Mouse (Mus musculus) neural tube, embryonic 13.5 days (tissue): ENCODE results near the gene Mpig6b. TPM values are rescaled to one million over a fixed set of nuclear protein-coding genes. Genes with fewer than 3 reads are reported as not detected.

Experiments used
- ATAC-seq: fragments of 200-750 bp; cut with Nextera tagmentation; 2 replicates; pipeline ENCODE4 v1.8.0; 2017; ENCODE audit warnings: low read depth, mild to moderate bottlenecking, moderate TSS enrichment, moderate library complexity
- H3K27ac ChIP-seq: fragments of 300-500 bp; sonication (generic); replicated peaks from 2 replicates; pipeline ENCODE4 v1.5.1; 2015; ENCODE audit warnings: moderate library complexity, mild to moderate bottlenecking, inconsistent platforms
- H3K27me3 ChIP-seq: fragments of 300-500 bp; sonication (generic); 2 replicates; pipeline ENCODE4 v1.6.1; 2015; ENCODE audit warnings: mild to moderate bottlenecking, inconsistent platforms
- H3K36me3 ChIP-seq: fragments of 300-500 bp; sonication (generic); 2 replicates; pipeline ENCODE4 v1.6.1; 2015; ENCODE audit warnings: mild to moderate bottlenecking, inconsistent platforms
- H3K4me1 ChIP-seq: fragments of 300-500 bp; sonication (generic); replicated peaks from 2 replicates; pipeline ENCODE4 v1.6.1; 2015; ENCODE audit warnings: inconsistent platforms
- H3K4me2 ChIP-seq: fragments of 300-500 bp; sonication (generic); 2 replicates; pipeline ENCODE4 v1.6.1; 2015; ENCODE audit warnings: inconsistent platforms, mild to moderate bottlenecking, moderate library complexity
- H3K4me3 ChIP-seq: fragments of 300-500 bp; sonication (generic); 2 replicates; pipeline ENCODE4 v1.5.1; 2015; ENCODE audit warnings: mild to moderate bottlenecking, inconsistent platforms
- H3K9ac ChIP-seq: fragments of 300-500 bp; sonication (generic); 2 replicates; pipeline ENCODE4 v1.6.1; 2015; ENCODE audit warnings: moderate library complexity, mild to moderate bottlenecking, inconsistent platforms
- H3K9me3 ChIP-seq: fragments of 300-500 bp; sonication (generic); 2 replicates; pipeline ENCODE4 v1.6.1; 2016; ENCODE audit warnings: inconsistent platforms
- WGBS: fragments of 180-500 bp; shearing (Covaris S2); methylation state at CpG from one replicate; pipeline ENCODE4 v1.1.7; 2015; 5-methylcytosine and 5-hydroxymethylcytosine counted together
- polyA plus RNA-seq: library from polyadenylated mRNA; unstranded; fragments of >200 nt; fragmentation: Nextera tagmentation; extraction: Ambion mirVana; gene quantifications from 2 replicates; pipeline ENCODE4 v1.2.1, GENCODE M21; 2015

Gene Mpig6b
- polyA plus RNA-seq, 1 experiment from 2014 or later: 0.38 TPM

DNA sequence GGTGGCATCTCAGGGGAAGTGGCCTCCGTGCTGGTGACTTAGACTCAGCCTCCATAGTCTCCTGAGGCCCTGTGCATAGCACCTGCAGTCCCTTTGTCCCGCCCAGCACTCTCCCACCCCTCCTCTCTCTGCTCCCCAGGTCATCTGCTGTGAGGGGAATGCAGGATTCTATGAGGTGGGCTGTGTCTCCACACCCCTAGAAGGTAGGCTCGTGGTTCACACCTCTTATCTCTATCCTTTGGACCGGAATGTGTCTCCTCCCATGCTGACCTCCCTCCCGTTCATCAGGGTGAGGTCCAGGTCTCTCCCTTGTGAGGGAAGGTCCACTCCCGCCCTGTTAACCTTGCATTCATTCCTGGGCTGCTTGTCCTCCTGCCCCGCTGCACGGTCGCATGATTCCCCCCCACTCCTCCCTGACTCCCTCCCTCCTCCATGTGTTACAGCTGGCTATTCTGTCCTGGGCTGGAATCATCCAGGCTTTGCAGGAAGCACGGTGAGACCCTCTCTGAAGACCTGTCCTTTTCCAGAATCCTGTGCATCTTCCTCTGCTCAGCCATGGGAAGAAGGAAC lies 34.3 kb upstream of the Mpig6b start:
- Histone ChIP-seq H3K27me3 (no peaks in the 10 kb centered on the region), H3K27ac (no peak overlapping the region), H3K4me2 (no peak overlapping the region), H3K4me1 (no peaks in the 10 kb centered on the region), H3K9ac (no peak overlapping the region), H3K9me3 (no peaks in the 10 kb centered on the region), H3K36me3 (peaks cover 91% of the 10 kb centered on the region), H3K4me3 (no peak overlapping the region)
- no peak for ATAC-seq
- WGBS: 79% methylated on average over 10 of the region's 10 CpGs

DNA sequence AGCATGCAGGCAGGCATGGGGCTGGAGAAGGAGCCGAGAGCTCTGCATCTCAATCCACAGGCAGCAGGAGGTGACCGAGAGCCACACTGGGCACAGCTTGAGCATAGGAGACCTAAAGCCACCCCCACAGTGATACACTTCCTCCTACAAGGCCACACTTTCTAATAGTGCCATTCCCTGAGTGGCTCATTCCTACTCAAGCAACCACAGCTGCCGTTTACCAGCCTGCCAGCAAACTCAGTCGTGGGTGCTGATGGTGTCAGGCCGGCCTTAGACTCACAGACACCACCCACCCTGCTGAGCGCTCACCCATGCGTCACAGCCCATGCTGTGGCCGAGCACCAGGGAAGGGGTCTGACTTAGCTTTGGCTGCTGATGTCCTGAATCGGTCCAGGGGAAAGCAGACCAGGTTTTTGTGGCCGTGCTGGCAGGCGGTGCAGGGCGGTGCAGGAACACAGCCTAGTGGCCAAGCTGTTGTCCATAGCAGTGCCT lies 31.2 kb upstream of the Mpig6b start:
- no peak for ATAC-seq
- no peak overlapping the region for H3K4me2 ChIP-seq
- H3K27ac ChIP-seq: no peak overlapping the region
- no peak overlapping the region for H3K4me3 ChIP-seq
- H3K9me3 ChIP-seq: no peaks in the 10 kb centered on the region
- no peaks in the 10 kb centered on the region for H3K27me3 ChIP-seq
- WGBS: 87% methylated on average over 12 of the region's 12 CpGs
- no peaks in the 10 kb centered on the region for H3K4me1 ChIP-seq
- no peak overlapping the region for H3K9ac ChIP-seq
- H3K36me3 ChIP-seq: peaks cover 99% of the 10 kb centered on the region

DNA sequence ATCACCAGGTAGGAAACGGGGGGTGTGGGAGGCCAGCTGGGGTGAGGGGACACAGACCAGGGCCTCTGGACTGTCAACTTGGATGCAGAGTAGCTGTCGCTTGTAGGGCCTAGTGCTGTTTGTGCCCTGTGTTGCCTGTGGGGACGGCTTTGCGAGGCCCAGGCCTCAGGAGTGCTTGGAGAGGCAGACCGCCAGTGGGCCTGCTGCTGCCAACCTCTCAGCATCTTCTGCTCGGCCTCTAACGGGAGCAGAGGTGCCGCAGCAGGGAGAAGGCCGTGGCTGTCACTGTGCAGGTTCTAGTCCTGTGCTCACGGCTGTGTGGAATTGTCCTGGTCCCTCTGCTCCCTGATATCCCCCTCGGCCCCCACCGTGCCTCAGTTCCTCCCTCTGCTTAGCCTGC lies 30.6 kb upstream of the Mpig6b start:
- no peak for ATAC-seq
- H3K4me3 ChIP-seq: no peak overlapping the region
- H3K9me3 ChIP-seq: no peaks in the 10 kb centered on the region
- no peak overlapping the region for H3K9ac ChIP-seq
- peaks cover 96% of the 10 kb centered on the region for H3K36me3 ChIP-seq
- 86% methylated on average over 12 of the region's 12 CpGs for WGBS
- H3K4me2 ChIP-seq: no peak overlapping the region
- no peaks in the 10 kb centered on the region for H3K27me3 ChIP-seq
- H3K4me1 ChIP-seq: no peaks in the 10 kb centered on the region
- no peak overlapping the region for H3K27ac ChIP-seq

DNA sequence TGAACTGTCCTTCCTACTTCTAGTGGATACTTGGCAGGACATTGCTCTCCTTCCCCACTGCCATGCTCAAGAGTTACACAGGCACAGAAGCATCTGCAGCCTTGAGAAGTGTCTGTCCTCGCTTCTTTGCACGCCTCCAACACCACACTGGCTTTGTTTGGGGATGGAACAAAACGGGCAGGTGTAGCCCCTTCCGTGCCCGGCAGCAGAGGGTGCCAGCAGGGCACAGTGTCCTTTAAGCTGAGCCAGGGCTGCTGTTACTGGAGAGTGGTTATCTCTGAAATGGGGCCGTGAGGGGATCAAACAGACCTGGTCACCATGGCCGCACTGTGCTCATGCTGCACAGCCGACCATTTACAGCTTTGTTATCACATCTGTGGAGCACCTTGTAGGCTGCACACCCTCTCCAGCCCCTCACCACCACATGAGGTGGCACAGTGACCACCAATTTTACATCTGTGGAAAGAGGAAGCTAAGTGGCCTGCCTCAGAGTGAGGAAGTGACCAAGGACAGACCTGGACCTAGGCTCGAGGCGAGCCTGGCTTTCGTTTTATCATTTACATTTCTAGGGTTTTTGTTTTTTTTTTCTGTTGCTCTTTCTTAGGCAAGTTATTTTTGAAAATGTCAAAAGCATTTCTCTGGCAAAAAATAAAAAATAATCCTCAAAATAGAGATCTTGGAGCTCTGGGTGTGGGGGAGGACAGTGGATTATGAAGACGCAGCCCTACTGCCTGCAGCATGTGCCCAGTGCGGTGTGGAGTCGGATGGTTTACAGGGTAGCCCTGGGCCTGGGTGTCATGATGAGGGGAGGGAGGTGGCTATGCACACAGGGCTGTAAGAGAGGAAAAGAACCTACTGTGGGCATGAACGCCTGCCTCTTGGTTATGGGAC lies 28.7 kb upstream of the Mpig6b start:
- H3K36me3 ChIP-seq: peaks cover 82% of the 10 kb centered on the region

DNA sequence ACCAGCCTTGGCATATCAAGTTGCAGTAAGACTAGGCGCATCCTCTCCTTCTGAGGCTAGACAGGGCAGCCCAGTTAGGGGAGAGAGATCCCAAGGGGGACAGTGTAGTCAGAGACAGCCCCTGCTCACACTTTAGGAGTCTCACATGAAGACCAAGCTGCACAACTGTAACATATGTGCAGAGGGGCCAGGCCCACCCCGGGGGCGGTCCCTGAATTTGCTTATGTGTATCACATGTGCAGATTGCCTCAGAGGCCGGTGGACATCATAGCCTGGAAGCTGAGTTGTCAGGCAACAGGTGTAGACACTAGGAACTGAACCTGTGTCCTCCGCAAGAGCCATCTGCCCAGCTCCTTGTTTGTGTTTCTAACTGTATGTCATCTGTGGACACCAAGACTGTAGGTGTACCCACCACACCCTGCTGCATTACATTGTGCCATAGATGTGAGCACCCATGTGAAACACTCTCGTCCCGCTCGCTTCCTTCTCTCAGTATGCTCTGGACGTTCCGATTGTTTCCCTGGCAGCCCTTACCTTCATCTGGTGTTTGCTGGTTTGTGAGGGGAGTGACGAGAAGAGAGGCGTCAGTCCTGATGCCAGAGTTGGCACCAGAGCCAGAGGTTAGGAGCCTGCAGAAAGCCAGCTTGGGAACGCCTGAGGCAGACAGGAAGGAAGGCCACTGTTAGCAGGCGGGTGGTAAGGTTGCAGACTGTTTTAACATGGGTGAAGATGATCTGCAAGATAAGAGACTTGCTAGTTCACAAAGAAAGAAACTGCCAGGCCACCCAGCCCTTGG lies 26.6 kb upstream of the Mpig6b start:
- peaks cover 60% of the 10 kb centered on the region for H3K36me3 ChIP-seq
- H3K4me3 ChIP-seq: no peak overlapping the region
- 92% methylated on average over 14 of the region's 14 CpGs for WGBS

More for the DNA sequence above, 28.7 kb upstream of the Mpig6b start:
- Histone ChIP-seq H3K4me1 (peaks cover 17% of the 10 kb centered on the region), H3K4me3 (no peak overlapping the region), H3K4me2 (no peak overlapping the region), H3K27ac (no peak overlapping the region), H3K9ac (no peak overlapping the region; the same call in 1 of the 2 replicates), H3K9me3 (no peaks in the 10 kb centered on the region), H3K27me3 (no peaks in the 10 kb centered on the region)
- 93% methylated on average over 15 of the region's 15 CpGs for WGBS
- ATAC-seq: no peak

DNA sequence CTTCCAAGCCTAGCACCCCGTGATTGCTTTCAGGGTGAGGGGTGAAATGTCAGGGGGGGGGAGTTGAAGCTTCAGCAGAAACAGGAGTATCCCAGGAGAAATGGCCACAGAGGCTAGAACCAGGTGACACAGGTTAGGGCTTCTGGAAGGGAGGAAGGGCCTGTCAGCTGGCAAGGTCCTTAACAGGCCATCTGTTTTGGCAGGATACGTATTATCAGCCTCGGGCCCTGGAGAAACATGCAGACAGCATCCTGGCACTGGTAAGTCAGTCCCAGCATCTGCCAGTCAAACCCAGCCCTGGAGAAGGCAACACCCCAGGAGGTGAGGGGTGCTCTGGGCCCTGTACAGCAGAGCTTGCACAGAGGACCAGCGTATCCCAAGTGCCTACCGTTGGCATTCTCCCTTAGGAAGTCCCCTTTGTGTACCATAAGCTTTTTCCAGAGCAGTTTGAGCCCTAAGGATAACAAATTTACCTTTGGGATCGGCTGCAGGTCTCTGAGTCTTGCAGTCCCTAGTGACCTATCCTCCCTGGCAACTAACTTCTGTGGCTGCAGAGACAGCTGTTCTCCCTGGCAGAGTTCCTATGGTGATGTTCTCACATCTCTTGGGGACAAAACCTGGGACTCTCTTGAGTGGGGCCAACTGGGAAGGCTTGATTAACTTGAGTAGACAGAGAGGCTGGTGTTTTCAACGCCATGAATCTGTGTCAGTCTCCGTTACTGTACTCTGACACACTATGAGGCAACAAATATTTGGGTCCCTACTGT lies 24.4 kb upstream of the Mpig6b start:
- H3K36me3 ChIP-seq: peaks cover 39% of the 10 kb centered on the region
- H3K4me2 ChIP-seq: peak overlapping the region; percentile 72
- WGBS: 56% methylated on average over 8 of the region's 8 CpGs
- H3K9me3 ChIP-seq: no peaks in the 10 kb centered on the region
- H3K9ac ChIP-seq: peak overlapping the region; percentile 89
- no peak for ATAC-seq
- peak overlapping the region; percentile 59 for H3K4me3 ChIP-seq
- H3K27me3 ChIP-seq: no peaks in the 10 kb centered on the region
- H3K27ac ChIP-seq: peak overlapping the region; percentile 98
- H3K4me1 ChIP-seq: peaks cover 18% of the 10 kb centered on the region

More for the DNA sequence above, 26.6 kb upstream of the Mpig6b start:
- Histone ChIP-seq H3K9me3 (no peaks in the 10 kb centered on the region), H3K9ac (no peak overlapping the region), H3K4me2 (no peak overlapping the region), H3K27me3 (no peaks in the 10 kb centered on the region), H3K4me1 (peaks cover 18% of the 10 kb centered on the region), H3K27ac (no peak overlapping the region)
- ATAC-seq: no peak

DNA sequence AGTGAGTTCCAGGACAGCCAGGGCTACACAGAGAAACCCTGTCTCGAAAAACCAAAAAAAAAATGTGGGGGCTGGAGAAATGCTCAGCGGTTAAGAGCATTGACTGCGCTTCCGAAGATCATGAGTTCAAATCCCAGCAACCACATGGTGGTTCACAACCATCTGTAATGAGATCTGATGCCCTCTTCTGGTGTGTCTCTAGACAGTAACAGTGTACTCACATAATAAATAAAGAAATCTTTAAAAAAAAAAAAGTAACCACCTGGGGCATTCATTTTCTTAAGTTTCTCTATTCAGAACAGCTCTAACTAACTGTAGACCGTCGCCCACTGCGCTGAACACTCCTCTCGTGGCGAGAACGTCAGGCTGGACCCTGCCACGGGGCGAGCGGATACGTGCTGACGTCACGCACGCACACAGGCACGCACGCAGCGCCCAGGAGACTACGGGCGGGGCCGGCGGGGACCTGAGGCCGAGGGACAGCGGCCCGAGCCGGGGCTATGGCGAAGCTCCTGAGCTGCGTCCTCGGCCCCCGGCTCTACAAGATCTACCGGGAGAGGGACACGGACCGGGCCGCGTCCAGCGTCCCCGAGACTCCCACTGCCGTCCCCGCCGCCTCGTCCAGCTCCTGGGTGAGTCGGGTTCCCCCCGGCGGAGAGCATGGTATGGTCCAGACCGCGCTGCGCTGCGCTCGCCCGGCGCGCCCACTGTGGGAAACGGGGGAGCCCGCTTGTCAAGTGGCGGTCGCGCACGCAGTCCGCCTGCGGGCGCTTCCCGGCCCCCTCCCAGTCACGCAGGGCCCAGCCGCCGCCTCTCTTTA lies 23.1 kb upstream of the Mpig6b start, which contains the start of gene Abhd16a:
TSS of gene Abhd16a (plus strand) at position 439 of the 820 bp plus-strand sequence.
- peak; percentile 98 for ATAC-seq
- H3K4me3 ChIP-seq: peak within 1 kb of the TSS; percentile 59
- no peaks in the 10 kb centered on the region for H3K27me3 ChIP-seq
- H3K4me2 ChIP-seq: peak within 1 kb of the TSS; percentile 72
- peaks cover 26% of the 10 kb centered on the region for H3K36me3 ChIP-seq
- H3K4me1 ChIP-seq: peaks cover 18% of the 10 kb centered on the region
- H3K9ac ChIP-seq: peak within 1 kb of the TSS; percentile 89
- 3% methylated on average over 67 of the region's 67 CpGs for WGBS
- no peaks in the 10 kb centered on the region for H3K9me3 ChIP-seq
- H3K27ac ChIP-seq: peak within 1 kb of the TSS; percentile 98

DNA sequence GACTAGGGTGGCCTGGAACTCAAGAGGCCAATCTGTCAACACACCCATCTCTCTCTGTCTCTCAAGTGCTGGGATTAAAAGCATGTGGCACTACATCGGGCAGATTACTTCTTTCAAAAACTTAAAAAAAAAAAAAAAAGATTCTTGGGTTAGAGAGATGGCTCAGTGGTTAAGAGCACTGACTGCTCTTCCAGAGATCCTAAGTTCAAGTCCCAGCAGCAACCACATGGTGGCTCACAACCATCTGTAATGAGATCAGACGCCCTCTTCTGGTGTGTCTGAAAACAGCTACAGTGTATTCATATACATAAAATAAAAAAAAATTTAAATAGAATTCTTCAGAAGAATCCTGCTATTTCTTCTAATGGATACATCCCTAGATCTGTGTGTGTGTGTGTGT lies 22.2 kb upstream of the Mpig6b start:
- H3K27me3 ChIP-seq: no peaks in the 10 kb centered on the region
- 49% methylated on average over 2 of the region's 2 CpGs for WGBS
- H3K9ac ChIP-seq: no peak overlapping the region
- peaks cover 18% of the 10 kb centered on the region for H3K4me1 ChIP-seq
- no peak for ATAC-seq
- peaks cover 17% of the 10 kb centered on the region for H3K36me3 ChIP-seq
- H3K9me3 ChIP-seq: no peaks in the 10 kb centered on the region
- H3K27ac ChIP-seq: no peak overlapping the region
- H3K4me2 ChIP-seq: no peak overlapping the region
- no peak overlapping the region for H3K4me3 ChIP-seq

DNA sequence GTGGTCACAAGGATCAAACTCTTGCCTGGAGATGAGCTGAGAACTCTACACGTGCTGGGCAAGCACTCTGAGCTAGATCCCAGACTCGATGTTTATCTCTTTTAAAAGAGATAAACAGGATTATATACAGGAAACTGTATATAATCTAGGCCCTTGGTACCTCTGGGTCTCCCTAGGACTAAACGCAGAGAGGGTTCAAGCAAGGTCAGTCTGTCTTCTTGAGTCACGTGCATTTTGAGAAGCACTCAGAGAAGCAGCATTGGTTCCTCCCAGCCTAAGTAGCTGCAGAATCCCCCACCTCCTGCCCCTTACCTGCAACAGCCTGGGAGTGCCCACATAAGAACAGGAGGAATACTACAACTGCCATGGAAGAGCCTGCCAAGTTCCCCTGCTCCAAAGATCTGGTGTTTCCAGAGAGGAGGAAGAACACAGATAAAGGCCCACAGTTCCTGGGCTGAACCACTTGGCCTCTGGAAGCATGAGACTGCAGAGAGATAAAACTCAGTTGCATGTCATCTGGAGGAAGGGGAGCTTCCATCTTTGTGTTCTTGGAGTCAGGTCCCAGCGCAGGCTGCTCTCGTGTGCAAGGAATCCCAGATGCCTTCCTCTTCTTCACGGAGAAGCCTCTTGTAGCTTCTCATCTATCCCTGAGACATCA lies 19.4 kb upstream of the Mpig6b start, which contains the start of gene Ly6g6f:
TSS of gene Ly6g6f (minus strand) at position 403 of the 658 bp plus-strand sequence.
- no peak within 1 kb of the TSS for H3K9ac ChIP-seq
- no peaks in the 10 kb centered on the region for H3K27me3 ChIP-seq
- ATAC-seq: no peak
- H3K27ac ChIP-seq: no peak within 1 kb of the TSS
- H3K4me3 ChIP-seq: no peak within 1 kb of the TSS
- H3K9me3 ChIP-seq: no peaks in the 10 kb centered on the region
- H3K4me2 ChIP-seq: no peak within 1 kb of the TSS
- no peaks in the 10 kb centered on the region for H3K36me3 ChIP-seq
- H3K4me1 ChIP-seq: peaks cover 7% of the 10 kb centered on the region
- WGBS: 88% methylated on average over 7 of the region's 7 CpGs

DNA sequence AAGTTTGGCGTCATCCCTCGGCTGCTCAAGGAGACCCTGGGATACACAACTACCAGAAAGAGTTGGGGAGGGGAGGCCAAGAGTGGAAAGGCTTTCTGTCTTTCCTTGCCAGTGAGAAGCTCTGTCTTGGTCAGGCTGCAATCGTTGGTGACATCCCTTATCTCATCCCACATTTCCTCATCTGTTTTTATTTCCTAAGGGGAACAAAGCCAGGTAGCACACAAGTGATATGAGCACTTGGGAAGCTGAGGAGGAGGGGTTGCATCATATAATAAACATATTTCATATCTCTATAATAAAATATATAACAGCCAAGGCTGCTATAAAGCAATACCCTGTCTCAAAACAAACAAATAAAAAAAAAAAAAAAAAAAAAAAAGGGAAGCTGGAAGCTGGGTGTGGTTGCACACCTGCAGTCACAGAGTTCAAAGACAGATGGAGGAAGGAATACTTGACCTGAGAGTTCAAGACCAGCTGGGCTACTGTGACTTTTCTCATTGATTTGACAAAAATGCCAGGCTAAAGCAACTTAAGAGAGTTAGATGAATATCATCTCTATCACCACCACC lies 18.0 kb upstream of the Mpig6b start:
- Histone ChIP-seq H3K27ac (no peak overlapping the region), H3K4me2 (no peak overlapping the region), H3K4me3 (no peak overlapping the region), H3K4me1 (no peaks in the 10 kb centered on the region), H3K36me3 (no peaks in the 10 kb centered on the region), H3K9ac (no peak overlapping the region), H3K9me3 (no peaks in the 10 kb centered on the region), H3K27me3 (no peaks in the 10 kb centered on the region)
- 87% methylated on average over 3 of the region's 3 CpGs for WGBS
- ATAC-seq: no peak
